Mouse (Mus musculus) heart, embryonic 11.5 days (tissue): ENCODE results near the gene Slc17a6. TPM values are rescaled to one million over a fixed set of nuclear protein-coding genes. Genes with fewer than 3 reads are reported as not detected.
"Not testable (repeated sequence)": the region's sequence is repeated elsewhere in the genome, so short reads cannot be mapped to it uniquely, and the experiment has no call there.

Experiments used
- ATAC-seq: fragments of 200-750 bp; cut with Nextera tagmentation; replicated peaks from 2 replicates; pipeline ENCODE4 v1.8.0; 2017; ENCODE audit warnings: moderate library complexity; ENCODE audit not compliant: insufficient number of reproducible peaks, low FRiP score, low TSS enrichment
- H3K27ac ChIP-seq: fragments of 300-500 bp; sonication (generic); 2 replicates; pipeline ENCODE4 v1.5.1; 2014; ENCODE audit warnings: mild to moderate bottlenecking, low read depth, low read length
- H3K27me3 ChIP-seq: fragments of 300-500 bp; sonication (generic); 2 replicates; pipeline ENCODE4 v1.6.1; 2014; ENCODE audit warnings: mild to moderate bottlenecking, low read length, mixed read lengths; ENCODE audit not compliant: control insufficient read depth, insufficient read depth
- H3K36me3 ChIP-seq: fragments of 300-500 bp; sonication (generic); 2 replicates; pipeline ENCODE4 v1.6.1; 2014; ENCODE audit warnings: mild to moderate bottlenecking, low read length, moderate library complexity, mixed read lengths; ENCODE audit not compliant: control insufficient read depth, insufficient read depth
- H3K4me1 ChIP-seq: fragments of 300-500 bp; sonication (generic); 2 replicates; pipeline ENCODE4 v1.6.1; 2014; ENCODE audit warnings: low read length; ENCODE audit not compliant: control insufficient read depth, insufficient read depth
- H3K4me2 ChIP-seq: fragments of 300-500 bp; sonication (generic); 2 replicates; pipeline ENCODE4 v1.6.1; 2014; ENCODE audit warnings: mild to moderate bottlenecking, moderate library complexity
- H3K4me3 ChIP-seq: fragments of 300-500 bp; sonication (generic); 2 replicates; pipeline ENCODE4 v1.5.1; 2014; ENCODE audit warnings: low read depth, low read length
- H3K9ac ChIP-seq: fragments of 300-500 bp; sonication (generic); 2 replicates; pipeline ENCODE4 v1.6.1; 2014; ENCODE audit warnings: mild to moderate bottlenecking, low read depth, low read length, moderate library complexity
- H3K9me3 ChIP-seq: fragments of 300-500 bp; sonication (generic); replicated peaks from 2 replicates; pipeline ENCODE4 v1.6.1; 2016; ENCODE audit warnings: low read length; ENCODE audit not compliant: control insufficient read depth
- WGBS: fragments of 180-500 bp; shearing (Covaris S2); extraction: QIAGEN DNeasy Blood & Tissue Kit; methylation state at CpG from one replicate; pipeline ENCODE4 v1.1.7; 2014; ENCODE audit not compliant: insufficient replicate concordance; 5-methylcytosine and 5-hydroxymethylcytosine counted together
- polyA plus RNA-seq: library from polyadenylated mRNA; unstranded; fragments of >200 nt; fragmentation: Nextera tagmentation; extraction: Ambion mirVana; gene quantifications from 2 replicates; pipeline ENCODE4 v1.2.1, GENCODE M21; 2014

Slc17a6 gene
- polyA plus RNA-seq, 1 experiment from 2014 or later = not detected

- WGBS = 73% methylated on average over 3 of the region's 3 CpGs
- ATAC-seq = not testable (repeated sequence)
Observed at GRCm38 (mm10) chr7:51710346-51710745, 88.5 kb downstream of the Slc17a6 start.

GRCm38 (mm10) chr7:51715771-51716170 lies 94.0 kb downstream of the Slc17a6 start:
- Histone ChIP-seq H3K4me1 (no peaks in the 10 kb centered on the region), H3K27me3 (no peaks in the 10 kb centered on the region), H3K4me2 (no peak overlapping the region), H3K4me3 (no peak overlapping the region), H3K9ac (no peak overlapping the region), H3K36me3 (no peaks in the 10 kb centered on the region), H3K27ac (no peak overlapping the region), H3K9me3 (no peaks in the 10 kb centered on the region)
- WGBS = 72% methylated on average over 2 of the region's 2 CpGs
- no peak for ATAC-seq

More at GRCm38 (mm10) chr7:51710346-51710745, 88.5 kb downstream of the Slc17a6 start:
- not testable (repeated sequence) for H3K4me2 ChIP-seq, H3K9ac ChIP-seq, H3K9me3 ChIP-seq, H3K27ac ChIP-seq, H3K36me3 ChIP-seq, H3K4me3 ChIP-seq, H3K27me3 ChIP-seq, H3K4me1 ChIP-seq

Other genes with a start within 250 kb of the Slc17a6 start
- gene Ano5, start 111.0 kb upstream of the Slc17a6 start, polyA plus RNA-seq = 0.24 and 0.51 TPM in 2 replicates
- 8.8 and 9.9 TPM in 2 replicates for gene Gas2, start 240.0 kb downstream of the Slc17a6 start, polyA plus RNA-seq
- gene Fancf, start 240.3 kb downstream of the Slc17a6 start, polyA plus RNA-seq = 8.3 and 8.6 TPM in 2 replicates